Mouse (Mus musculus) cerebellum, adult 2 months (tissue): ENCODE measurements around the gene Slc24a5. TPM values are rescaled to one million over a fixed set of nuclear protein-coding genes. Genes with fewer than 3 reads are reported as not detected.

Source experiments
- DNase-seq, 2 experiments: peaks; one replicate each; pipeline ENCODE4 v3.0.0; 2021
- H3K27ac ChIP-seq: fragments of 200-500 bp; 2 replicates; pipeline ENCODE4 v1.5.1; 2012; ENCODE audit warnings: low read length, control low read depth, inconsistent platforms; ENCODE audit not compliant: insufficient read depth
- H3K27me3 ChIP-seq: fragments of 200-500 bp; 2 replicates; pipeline ENCODE4 v1.6.1; 2012; ENCODE audit warnings: inconsistent platforms, mild to moderate bottlenecking, low read length, moderate library complexity; ENCODE audit not compliant: control insufficient read depth, insufficient read depth
- H3K4me1 ChIP-seq: fragments of 200-500 bp; 2 replicates; pipeline ENCODE4 v1.6.1; 2011; ENCODE audit warnings: low read length; ENCODE audit not compliant: control insufficient read depth, insufficient read depth
- H3K4me3 ChIP-seq: fragments of 200-500 bp; replicated peaks from 2 replicates; pipeline ENCODE3; 2011; ENCODE audit warnings: mild to moderate bottlenecking, low read depth, low read length, control low read depth; ENCODE audit not compliant: insufficient read depth
- CTCF ChIP-seq: fragments of 200-500 bp; IDR thresholded peaks from 2 replicates; pipeline ENCODE4 v1.5.1; 2011; ENCODE audit warnings: low read depth, mild to moderate bottlenecking, control low read depth, low read length, moderate library complexity, borderline replicate concordance; ENCODE audit not compliant: insufficient read depth
- POLR2A ChIP-seq: fragments of 200-500 bp; IDR thresholded peaks from 2 replicates; pipeline ENCODE4 v1.6.1; 2011; ENCODE audit warnings: low read length, control low read depth, borderline replicate concordance; ENCODE audit not compliant: insufficient read depth
- WGBS: fragments of 180-500 bp; shearing (Covaris S2); methylation state at CpG from one replicate; pipeline ENCODE4 v1.1.7; 2018; 5-methylcytosine and 5-hydroxymethylcytosine counted together
- polyA plus RNA-seq: library from polyadenylated mRNA; depleted of rRNA; stranded (reverse); fragments of >200 nt; gene quantifications from 2 replicates; pipeline ENCODE4 v1.2.3, GENCODE M21; 2012

The Slc24a5 gene
- polyA plus RNA-seq, 1 experiment, result 0.70 TPM

DNA sequence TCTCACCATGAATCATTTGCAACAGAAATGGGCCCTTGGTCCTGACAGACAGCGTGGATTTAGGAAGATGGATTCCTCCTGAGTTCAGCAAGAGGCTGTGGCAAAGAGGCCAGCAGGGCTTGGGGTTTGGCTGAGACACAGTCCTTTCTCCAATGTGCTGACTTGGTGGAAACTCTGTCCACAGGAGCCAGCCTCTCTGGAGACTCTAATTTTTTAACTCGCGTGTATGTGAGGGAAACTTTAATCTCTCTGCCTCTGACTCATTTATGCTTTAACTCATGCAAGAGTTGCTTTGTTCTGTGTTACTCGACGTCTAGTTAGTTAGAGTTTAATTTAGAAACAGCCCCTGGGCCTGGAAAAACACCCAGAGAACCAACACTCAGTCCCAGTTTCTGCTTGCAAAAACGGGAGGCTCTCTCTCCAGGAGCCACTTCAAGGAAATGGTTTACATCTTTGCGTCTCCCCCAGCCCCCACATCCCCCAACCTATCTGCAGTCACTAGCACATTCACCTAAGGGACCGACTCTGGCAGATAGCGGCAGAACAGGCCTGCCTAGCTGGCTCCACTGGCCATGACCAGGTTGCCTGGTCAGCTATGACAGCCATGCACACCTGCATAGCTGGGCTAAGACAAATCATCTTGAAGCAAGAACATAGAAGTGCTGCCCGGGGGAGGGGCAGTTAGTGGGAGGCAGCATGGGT is 34.7 kb upstream of the Slc24a5 start:
- DNase-seq, result peak; percentile 32 to 43
- H3K27ac ChIP-seq, result peak overlapping the region; percentile 29; the same call in 1 of the 2 replicates
- WGBS, result 51% methylated on average over 10 of the region's 10 CpGs
- peaks cover 21% of the 10 kb centered on the region for H3K4me1 ChIP-seq
- H3K27me3 ChIP-seq, result no peaks in the 10 kb centered on the region
- H3K4me3 ChIP-seq, result no peak overlapping the region
- no peak for TF ChIP-seq POLR2A
- TF ChIP-seq CTCF, result no peak

DNA sequence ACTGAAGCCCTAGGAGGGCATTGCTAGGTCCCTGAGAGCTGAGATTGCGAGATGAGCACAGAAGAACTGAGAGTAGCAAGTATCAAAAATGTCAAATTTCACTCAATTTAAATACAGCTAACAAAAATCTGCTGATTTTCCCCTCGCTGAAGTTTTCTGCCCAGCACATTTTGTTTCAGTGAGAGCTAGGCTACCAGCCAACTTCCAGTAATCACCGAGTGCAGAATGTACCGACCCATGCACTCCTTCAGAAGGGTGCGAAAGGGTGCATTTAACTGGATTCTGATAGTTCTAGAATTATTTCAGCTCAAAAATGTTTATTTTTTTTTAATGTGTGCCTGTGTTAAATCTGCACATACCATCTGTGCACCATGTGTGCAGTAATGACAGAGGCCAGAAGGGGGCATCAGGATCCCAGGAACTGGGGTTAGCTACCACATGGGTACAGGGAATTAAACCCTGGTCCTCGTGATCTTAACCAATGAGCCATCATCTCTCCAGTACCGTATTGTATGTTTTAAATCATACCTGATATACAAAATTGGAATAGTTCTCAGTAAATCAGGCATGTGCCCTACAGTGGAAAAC is 12.5 kb upstream of the Slc24a5 start:
- WGBS, result 78% methylated on average over 7 of the region's 7 CpGs
- Histone ChIP-seq H3K27me3 (no peaks in the 10 kb centered on the region), H3K27ac (no peak overlapping the region), H3K4me3 (no peak overlapping the region), H3K4me1 (no peaks in the 10 kb centered on the region)
- no peak for DNase-seq
- TF ChIP-seq CTCF (no peak), POLR2A (no peak)

DNA sequence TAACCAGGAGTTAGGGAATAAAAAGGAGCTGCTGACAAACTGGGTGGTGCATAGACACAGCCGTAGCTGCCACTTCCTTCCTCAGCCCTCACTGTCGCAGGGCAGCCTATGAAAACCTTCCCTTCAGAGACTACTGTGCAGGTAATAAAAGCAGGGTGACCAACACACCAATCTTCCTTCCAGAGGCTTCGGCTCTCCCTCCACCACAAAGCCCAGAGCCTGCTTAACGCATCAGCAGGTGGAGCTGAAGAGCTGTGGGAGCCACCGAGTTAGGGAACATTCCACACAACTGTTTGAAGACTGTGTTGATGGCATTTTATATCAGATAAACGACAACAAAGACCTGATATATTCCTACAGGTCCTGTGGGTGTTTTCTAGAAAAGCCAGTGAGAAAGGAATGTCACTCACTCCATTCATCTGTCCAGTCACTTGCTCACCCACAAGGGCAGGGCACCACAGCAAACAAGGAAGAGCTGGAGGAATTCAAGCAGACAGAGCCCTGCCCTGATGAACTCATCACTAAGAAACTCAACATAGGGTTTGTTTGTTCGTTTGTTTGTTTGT is 10.6 kb upstream of the Slc24a5 start:
- DNase-seq, result peak in 1 of 2 experiments; percentile 11
- Histone ChIP-seq H3K27me3 (no peaks in the 10 kb centered on the region), H3K4me3 (no peak overlapping the region), H3K27ac (no peak overlapping the region), H3K4me1 (no peaks in the 10 kb centered on the region)
- 43% methylated on average over 7 of the region's 7 CpGs for WGBS
- peak; percentile 39; the same call in 1 of the 2 replicates for TF ChIP-seq CTCF
- no peak for TF ChIP-seq POLR2A

DNA sequence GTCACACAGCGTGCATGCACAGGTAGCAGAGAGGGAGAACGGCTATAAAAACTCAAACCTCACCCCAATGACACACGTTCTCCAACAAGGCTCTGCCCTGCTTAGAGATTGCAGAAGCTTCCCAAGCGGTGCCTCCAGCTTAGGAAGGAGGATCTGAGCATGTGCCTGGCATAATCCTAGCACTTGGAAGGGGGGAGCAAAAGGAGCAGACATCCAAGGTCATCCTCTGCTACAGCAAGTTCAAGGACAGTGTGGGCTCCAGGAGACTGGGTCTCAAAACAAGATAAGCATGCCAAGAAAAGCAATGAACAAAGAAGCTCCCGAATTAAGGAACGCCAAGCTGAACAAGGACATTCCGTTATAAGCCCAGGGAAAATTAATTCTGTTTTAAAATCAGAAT is 6.5 kb upstream of the Slc24a5 start:
- H3K4me3 ChIP-seq, result no peak overlapping the region
- DNase-seq, result no peak
- TF ChIP-seq CTCF (no peak), POLR2A (no peak)
- no peak overlapping the region for H3K27ac ChIP-seq
- WGBS, result 88% methylated on average over 7 of the region's 7 CpGs
- H3K4me1 ChIP-seq, result no peaks in the 10 kb centered on the region
- no peaks in the 10 kb centered on the region for H3K27me3 ChIP-seq

DNA sequence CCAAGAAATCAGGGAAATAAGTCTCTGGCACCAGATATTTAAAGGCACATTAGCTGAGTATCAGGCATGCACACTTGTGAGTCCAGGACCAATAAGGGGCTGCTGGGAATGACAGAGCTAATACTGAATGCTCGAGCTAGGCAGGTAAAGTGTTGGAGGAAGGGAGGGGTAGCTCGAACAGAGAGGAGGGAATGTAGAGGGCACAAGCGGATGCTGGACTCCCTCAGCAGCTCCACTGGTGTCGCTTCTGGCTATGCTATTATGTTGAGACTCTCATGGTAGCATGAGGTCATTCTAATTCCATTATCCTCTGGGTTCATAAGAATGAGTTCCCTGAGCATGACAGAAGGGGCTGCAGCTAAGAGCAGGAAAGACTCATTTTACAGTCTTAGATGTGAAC is 5.0 kb upstream of the Slc24a5 start:
- 74% methylated on average over 4 of the region's 4 CpGs for WGBS
- no peak for DNase-seq
- Histone ChIP-seq H3K4me3 (no peak overlapping the region), H3K27me3 (no peaks in the 10 kb centered on the region), H3K4me1 (0 out of 2 replicates have a peak, but pooled peaks cover 1% of the 10 kb centered on the region), H3K27ac (no peak overlapping the region)
- TF ChIP-seq POLR2A, result no peak

DNA sequence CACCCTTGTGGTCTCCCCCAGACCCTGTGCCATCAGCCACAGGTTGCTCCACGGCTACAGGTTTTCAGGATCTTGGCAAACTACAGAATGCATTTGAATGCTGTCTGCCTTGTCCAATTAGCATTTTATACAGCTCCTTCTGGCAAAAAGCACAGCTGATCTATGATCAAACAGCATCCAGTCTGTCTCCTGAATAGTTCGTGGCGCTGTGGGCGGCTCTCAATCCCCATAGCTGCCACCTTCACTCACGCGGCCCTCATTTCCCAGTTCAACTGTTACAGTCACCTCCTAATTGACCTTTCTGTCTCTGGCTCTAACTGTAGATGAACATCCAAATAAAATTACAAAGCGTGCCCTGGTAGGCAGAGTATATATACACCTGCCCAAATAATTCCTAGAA is 551 bp upstream of the Slc24a5 start:
- no peak overlapping the region for H3K27ac ChIP-seq
- H3K4me3 ChIP-seq, result no peak overlapping the region
- no peak for DNase-seq
- TF ChIP-seq CTCF (no peak), POLR2A (no peak)
- 89% methylated on average over 7 of the region's 7 CpGs for WGBS
- H3K4me1 ChIP-seq, result 0 out of 2 replicates have a peak, but pooled peaks cover 2% of the 10 kb centered on the region
- H3K27me3 ChIP-seq, result no peaks in the 10 kb centered on the region

DNA sequence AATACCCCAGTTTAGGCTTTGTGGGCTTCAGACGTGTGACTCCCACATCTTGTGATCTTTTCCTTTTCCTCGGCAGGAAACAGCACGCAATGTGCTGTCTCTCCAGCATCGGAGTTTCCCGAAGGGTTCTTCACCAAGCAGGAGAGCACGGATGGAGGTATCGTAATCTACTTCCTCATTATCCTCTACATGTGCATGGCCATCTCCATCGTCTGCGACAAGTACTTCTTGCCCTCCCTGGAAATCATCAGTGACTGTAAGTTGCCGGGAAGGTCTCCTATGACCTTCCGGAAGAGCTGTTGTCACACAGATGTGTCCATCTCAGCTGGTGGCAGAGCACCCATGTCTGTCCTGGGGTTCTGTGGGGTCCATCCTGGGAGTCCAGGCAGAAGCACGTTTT is 772 bp downstream of the Slc24a5 start:
- H3K4me3 ChIP-seq, result no peak overlapping the region
- 0 out of 2 replicates have a peak, but pooled peaks cover 2% of the 10 kb centered on the region for H3K4me1 ChIP-seq
- WGBS, result 87% methylated on average over 12 of the region's 12 CpGs
- no peak overlapping the region for H3K27ac ChIP-seq
- TF ChIP-seq POLR2A (no peak), CTCF (no peak)
- no peak for DNase-seq
- H3K27me3 ChIP-seq, result no peaks in the 10 kb centered on the region

DNA sequence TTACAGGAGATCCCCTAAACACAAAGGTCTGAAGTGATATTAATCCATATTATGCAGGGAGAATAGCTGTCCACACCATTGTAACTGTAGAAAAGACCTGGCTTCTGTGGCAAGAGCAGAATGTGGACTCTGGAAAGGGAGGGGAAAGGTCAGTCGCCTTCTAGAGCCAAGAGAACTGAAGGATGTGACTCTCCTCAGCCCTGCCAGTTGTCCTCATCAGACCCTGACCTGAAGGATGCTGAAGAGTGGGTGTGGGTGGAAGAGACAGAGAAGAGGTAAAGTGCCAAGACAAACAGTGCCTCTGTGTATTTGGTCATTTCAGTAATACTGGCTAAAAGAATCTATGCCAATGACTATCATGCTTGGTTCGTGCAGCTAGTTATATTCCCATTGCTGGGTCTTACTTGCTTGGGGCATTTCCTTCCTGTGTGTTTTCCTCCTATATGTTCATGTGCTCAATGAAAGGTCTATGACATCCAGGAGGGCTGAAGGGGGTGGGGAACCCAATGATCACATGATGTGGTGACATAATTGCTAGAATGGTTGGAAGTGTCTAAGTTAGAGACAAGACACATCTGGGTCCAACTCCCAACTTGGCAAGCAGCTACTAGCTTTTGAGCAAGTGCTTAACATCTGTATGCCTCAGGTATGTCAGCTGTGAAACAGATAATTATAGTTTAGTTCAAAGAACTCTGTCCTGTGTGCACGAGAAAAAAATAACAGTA is 5.3 kb downstream of the Slc24a5 start:
- Histone ChIP-seq H3K4me1 (no peaks in the 10 kb centered on the region), H3K27ac (no peak overlapping the region), H3K27me3 (no peaks in the 10 kb centered on the region), H3K4me3 (no peak overlapping the region)
- TF ChIP-seq CTCF (no peak), POLR2A (no peak)
- 84% methylated on average over 3 of the region's 3 CpGs for WGBS
- DNase-seq, result no peak
